Mouse (Mus musculus) testis, adult 2 months (tissue): ENCODE measurements at regions not wholly inside any gene's neighbourhood (a gene's known extent, or its start where the extent isn't known, plus 50 kb on each side); places are given as distances from the start of the nearest gene placed in this dataset.

ENCODE experiments used
- CTCF ChIP-seq: fragments of 200-500 bp; IDR thresholded peaks from 2 replicates; pipeline ENCODE4 v1.5.1; 2012; ENCODE audit warnings: low read depth, mild to moderate bottlenecking, inconsistent platforms, low read length, moderate library complexity; ENCODE audit not compliant: control insufficient read depth, insufficient read depth, insufficient replicate concordance
- POLR2A ChIP-seq: fragments of 200-500 bp; IDR thresholded peaks from 2 replicates; pipeline ENCODE4 v1.6.1; 2012; ENCODE audit warnings: low read depth, mild to moderate bottlenecking, inconsistent platforms, low read length, moderate library complexity; ENCODE audit not compliant: control insufficient read depth

- TF ChIP-seq CTCF (no peak), POLR2A (no peak)
Measured at GRCm38 (mm10) chr5:67487965-67488409, 59.9 kb upstream of the Bend4 start.
